Mouse (Mus musculus) small intestine, adult 2 months (tissue): ENCODE results near the gene Zfp800.

Experiments used
- CTCF ChIP-seq: fragments of 200-500 bp; IDR thresholded peaks from 2 replicates; pipeline ENCODE4 v1.5.1; 2012; ENCODE audit warnings: low read depth, mild to moderate bottlenecking, control low read depth, inconsistent platforms, low read length, moderate library complexity, mixed read lengths; ENCODE audit not compliant: insufficient replicate concordance, insufficient read length; ENCODE audit errors: extremely low read depth
- POLR2A ChIP-seq: fragments of 200-500 bp; IDR thresholded peaks from 2 replicates; pipeline ENCODE4 v1.6.1; 2012; ENCODE audit warnings: low read depth, mild to moderate bottlenecking, control low read depth, inconsistent platforms, low read length, moderate library complexity

- TF ChIP-seq CTCF (no peak), POLR2A (no peak)
Measured at GRCm38 (mm10) chr6:28397681-28398203, at the start of gene Zfp800.
